Mouse (Mus musculus) forebrain, embryonic 14.5 days (tissue): ENCODE measurements at regions not wholly inside any gene's neighbourhood (a gene's known extent, or its start where the extent isn't known, plus 50 kb on each side); places are given as distances from the start of the nearest gene placed in this dataset.
A peak's percentile ranks its signal among the peaks of the same experiment; 100 is the strongest.

Experiments
- ATAC-seq: fragments of 200-750 bp; cut with Nextera tagmentation; 2 replicates; pipeline ENCODE4 v1.8.0; 2017; ENCODE audit warnings: mild to moderate bottlenecking, moderate library complexity
- DNase-seq: peaks from one replicate; pipeline ENCODE4 v3.0.0-alpha.2; 2015; ENCODE audit warnings: low spot score
- H3K27ac ChIP-seq: fragments of 300-500 bp; sonication (generic); 2 replicates; pipeline ENCODE4 v1.5.1; 2014; ENCODE audit warnings: low read depth, mild to moderate bottlenecking, control low read depth, low read length, moderate library complexity
- H3K27me3 ChIP-seq: fragments of 300-500 bp; sonication (generic); replicated peaks from 2 replicates; pipeline ENCODE4 v1.6.1; 2014; ENCODE audit warnings: low read length, control low read depth, mixed read lengths; ENCODE audit not compliant: control insufficient read depth, insufficient read depth
- H3K36me3 ChIP-seq: fragments of 300-500 bp; sonication (generic); 2 replicates; pipeline ENCODE4 v1.6.1; 2014; ENCODE audit warnings: low read length, control low read depth; ENCODE audit not compliant: control insufficient read depth, insufficient read depth
- H3K4me1 ChIP-seq: fragments of 300-500 bp; sonication (generic); 2 replicates; pipeline ENCODE4 v1.6.1; 2014; ENCODE audit warnings: antibody characterized with exemption, low read length, control low read depth; ENCODE audit not compliant: control insufficient read depth, insufficient read depth
- H3K4me2 ChIP-seq: fragments of 300-500 bp; sonication (generic); 2 replicates; pipeline ENCODE4 v1.6.1; 2014; ENCODE audit warnings: mild to moderate bottlenecking, control low read depth, low read length
- H3K4me3 ChIP-seq: fragments of 300-500 bp; sonication (generic); 2 replicates; pipeline ENCODE4 v1.5.1; 2014; ENCODE audit warnings: low read depth, low read length, control low read depth
- H3K9ac ChIP-seq: fragments of 300-500 bp; sonication (generic); 2 replicates; pipeline ENCODE4 v1.6.1; 2014; ENCODE audit warnings: mild to moderate bottlenecking, low read length, control low read depth, moderate library complexity
- H3K9me3 ChIP-seq: fragments of 300-500 bp; sonication (generic); replicated peaks from 2 replicates; pipeline ENCODE4 v1.6.1; 2016; ENCODE audit warnings: low read length, control low read depth, mixed read lengths; ENCODE audit not compliant: control insufficient read depth
- WGBS: fragments of 180-500 bp; shearing (Covaris S2); extraction: QIAGEN DNeasy Blood & Tissue Kit; methylation state at CpG from one replicate; pipeline ENCODE4 v1.1.7; 2014; 5-methylcytosine and 5-hydroxymethylcytosine counted together

DNA sequence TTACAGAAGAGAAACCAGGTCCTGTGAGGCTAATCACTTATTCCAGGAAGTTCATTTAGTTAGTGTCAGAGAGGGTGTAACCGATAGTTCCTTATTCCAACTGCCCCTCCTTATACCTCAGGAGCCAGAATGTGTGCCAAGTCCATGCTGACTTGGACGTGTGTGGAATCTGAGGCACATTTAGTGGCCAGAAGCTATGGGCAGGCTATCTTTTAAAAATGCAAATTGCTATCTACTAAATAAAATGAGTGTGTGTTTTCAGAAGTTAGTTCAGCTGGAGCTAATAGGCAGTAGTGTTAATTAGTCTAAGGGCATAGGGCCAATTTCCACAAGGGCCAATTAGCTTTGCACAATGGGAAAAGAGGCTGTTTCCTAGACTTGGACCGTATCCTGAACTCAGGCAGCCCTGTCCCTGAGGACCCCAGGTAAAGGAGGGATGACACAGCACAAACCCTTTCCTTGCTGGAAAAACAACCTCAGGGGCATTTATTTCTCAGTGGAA is 168.5 kb downstream of the Icos start:
- Histone ChIP-seq H3K27ac (no peak overlapping the region), H3K9me3 (no peaks in the 10 kb centered on the region), H3K27me3 (no peaks in the 10 kb centered on the region), H3K4me3 (no peak overlapping the region), H3K4me2 (peak overlapping the region; percentile 25; the same call in 1 of the 2 replicates), H3K9ac (no peak overlapping the region), H3K36me3 (no peaks in the 10 kb centered on the region), H3K4me1 (peaks cover 43% of the 10 kb centered on the region)
- WGBS, result 7% methylated on average over 3 of the region's 3 CpGs
- DNase-seq (peak; percentile 93), ATAC-seq (peak; percentile 91)

DNA sequence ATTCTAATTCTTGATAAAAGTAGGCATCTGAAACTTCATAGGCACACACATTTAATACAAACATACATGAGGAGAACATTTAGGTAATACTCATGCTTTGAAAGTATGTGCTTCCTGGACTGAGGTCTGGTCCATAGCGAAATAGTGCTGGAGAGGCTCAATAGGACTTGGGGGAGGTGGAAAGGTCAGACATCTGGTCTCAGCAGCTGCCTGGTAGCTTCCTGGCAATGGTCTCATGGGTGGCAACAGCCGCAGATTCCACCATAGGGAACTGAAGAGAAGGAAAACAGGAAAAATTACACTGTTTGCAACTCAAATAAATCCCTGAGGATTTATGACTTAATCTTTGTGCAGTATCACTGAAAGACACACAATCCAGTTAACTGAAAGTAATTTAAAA is 174.0 kb downstream of the Icos start:
- Histone ChIP-seq H3K36me3 (no peaks in the 10 kb centered on the region), H3K27me3 (no peaks in the 10 kb centered on the region), H3K27ac (no peak overlapping the region), H3K4me1 (no peaks in the 10 kb centered on the region; the same call in 1 of the 2 replicates), H3K4me2 (no peak overlapping the region), H3K4me3 (no peak overlapping the region), H3K9ac (no peak overlapping the region), H3K9me3 (no peaks in the 10 kb centered on the region)
- 87% methylated on average over 2 of the region's 2 CpGs for WGBS
- DNase-seq, result no peak
- no peak for ATAC-seq

- no peaks in the 10 kb centered on the region for H3K36me3 ChIP-seq
- no peaks in the 10 kb centered on the region for H3K4me1 ChIP-seq
- WGBS, result 90% methylated on average over 5 of the region's 5 CpGs
- no peak overlapping the region for H3K4me2 ChIP-seq
- no peaks in the 10 kb centered on the region for H3K27me3 ChIP-seq
- no peak overlapping the region for H3K27ac ChIP-seq
- ATAC-seq (no peak), DNase-seq (no peak)
- H3K9ac ChIP-seq, result no peak overlapping the region
- no peak overlapping the region for H3K4me3 ChIP-seq
- no peaks in the 10 kb centered on the region for H3K9me3 ChIP-seq
Observed at GRCm38 (mm10) chr1:61152157-61152556, 174.4 kb downstream of the Icos start.

GRCm38 (mm10) chr1:61154216-61154615 is 176.5 kb downstream of the Icos start:
- no peak overlapping the region for H3K4me2 ChIP-seq
- no peaks in the 10 kb centered on the region for H3K9me3 ChIP-seq
- ATAC-seq (no peak), DNase-seq (no peak)
- H3K9ac ChIP-seq, result no peak overlapping the region
- no peaks in the 10 kb centered on the region for H3K36me3 ChIP-seq
- H3K27ac ChIP-seq, result no peak overlapping the region
- no peak overlapping the region for H3K4me3 ChIP-seq
- no peaks in the 10 kb centered on the region for H3K4me1 ChIP-seq
- WGBS, result 80% methylated on average over 3 of the region's 3 CpGs
- H3K27me3 ChIP-seq, result no peaks in the 10 kb centered on the region

GRCm38 (mm10) chr1:61157271-61157670 is 179.5 kb downstream of the Icos start:
- H3K4me2 ChIP-seq, result no peak overlapping the region
- H3K4me1 ChIP-seq, result no peaks in the 10 kb centered on the region
- DNase-seq, result no peak
- no peaks in the 10 kb centered on the region for H3K9me3 ChIP-seq
- H3K9ac ChIP-seq, result no peak overlapping the region
- no peaks in the 10 kb centered on the region for H3K27me3 ChIP-seq
- no peak overlapping the region for H3K27ac ChIP-seq
- ATAC-seq, result no peak
- no peaks in the 10 kb centered on the region for H3K36me3 ChIP-seq
- WGBS, result 70% methylated on average over 4 of the region's 4 CpGs
- no peak overlapping the region for H3K4me3 ChIP-seq

DNA sequence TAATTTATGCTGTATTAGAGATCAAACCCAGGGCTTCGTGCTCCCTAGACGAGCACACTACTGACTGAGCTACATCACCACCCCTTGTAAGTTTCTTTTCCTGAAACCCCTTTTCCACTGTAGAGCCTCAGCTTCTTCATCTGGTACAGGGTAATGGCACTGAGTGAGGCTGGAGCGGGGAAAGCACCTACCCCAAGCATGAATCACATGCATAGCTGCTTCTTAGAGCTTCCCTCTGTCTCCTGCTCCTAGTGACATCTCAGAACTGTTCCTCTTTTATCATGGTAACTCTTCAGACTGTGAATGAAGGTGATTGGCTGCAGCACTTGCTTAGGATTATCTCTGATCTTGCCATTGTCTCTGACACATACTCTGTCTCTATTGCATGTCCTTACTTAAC is 182.8 kb downstream of the Icos start:
- ATAC-seq (no peak), DNase-seq (no peak)
- no peak overlapping the region for H3K4me2 ChIP-seq
- no peaks in the 10 kb centered on the region for H3K36me3 ChIP-seq
- 86% methylated on average over 3 of the region's 3 CpGs for WGBS
- H3K27me3 ChIP-seq, result no peaks in the 10 kb centered on the region
- H3K4me1 ChIP-seq, result no peaks in the 10 kb centered on the region
- no peak overlapping the region for H3K9ac ChIP-seq
- no peak overlapping the region for H3K27ac ChIP-seq
- H3K4me3 ChIP-seq, result no peak overlapping the region
- no peaks in the 10 kb centered on the region for H3K9me3 ChIP-seq

DNA sequence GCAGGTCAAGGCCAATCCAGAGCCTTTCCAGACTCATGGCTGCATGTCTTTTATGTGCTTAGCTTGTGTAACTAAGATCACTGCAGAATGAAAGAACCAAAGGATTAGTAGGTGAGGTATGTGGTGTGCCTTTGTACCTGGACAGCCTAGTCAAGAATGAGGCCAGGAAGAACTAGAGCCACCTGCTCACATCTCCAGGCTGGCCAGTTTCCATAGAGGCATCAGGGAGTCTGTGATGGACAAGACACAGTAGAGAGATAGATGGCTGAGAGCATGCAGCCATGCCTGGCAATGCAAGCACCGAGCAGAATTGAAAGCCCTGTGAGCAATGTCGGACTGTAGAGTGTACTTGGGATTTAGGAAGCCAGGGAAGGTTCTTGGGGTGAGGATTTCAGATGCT is 186.5 kb downstream of the Icos start:
- Histone ChIP-seq H3K9ac (no peak overlapping the region), H3K4me3 (no peak overlapping the region), H3K27ac (no peak overlapping the region), H3K9me3 (no peaks in the 10 kb centered on the region), H3K36me3 (no peaks in the 10 kb centered on the region), H3K4me1 (no peaks in the 10 kb centered on the region), H3K4me2 (no peak overlapping the region), H3K27me3 (no peaks in the 10 kb centered on the region)
- no peak for DNase-seq
- no peak for ATAC-seq
- 78% methylated on average over 2 of the region's 2 CpGs for WGBS

GRCm38 (mm10) chr1:61171941-61172340 is 194.2 kb downstream of the Icos start:
- no peaks in the 10 kb centered on the region for H3K9me3 ChIP-seq
- no peak overlapping the region for H3K9ac ChIP-seq
- no peak for ATAC-seq
- no peak overlapping the region for H3K4me3 ChIP-seq
- no peaks in the 10 kb centered on the region for H3K36me3 ChIP-seq
- no peak overlapping the region for H3K4me2 ChIP-seq
- WGBS, result 69% methylated on average over 6 of the region's 6 CpGs
- DNase-seq, result no peak
- no peak overlapping the region for H3K27ac ChIP-seq
- H3K27me3 ChIP-seq, result no peaks in the 10 kb centered on the region
- H3K4me1 ChIP-seq, result no peaks in the 10 kb centered on the region

DNA sequence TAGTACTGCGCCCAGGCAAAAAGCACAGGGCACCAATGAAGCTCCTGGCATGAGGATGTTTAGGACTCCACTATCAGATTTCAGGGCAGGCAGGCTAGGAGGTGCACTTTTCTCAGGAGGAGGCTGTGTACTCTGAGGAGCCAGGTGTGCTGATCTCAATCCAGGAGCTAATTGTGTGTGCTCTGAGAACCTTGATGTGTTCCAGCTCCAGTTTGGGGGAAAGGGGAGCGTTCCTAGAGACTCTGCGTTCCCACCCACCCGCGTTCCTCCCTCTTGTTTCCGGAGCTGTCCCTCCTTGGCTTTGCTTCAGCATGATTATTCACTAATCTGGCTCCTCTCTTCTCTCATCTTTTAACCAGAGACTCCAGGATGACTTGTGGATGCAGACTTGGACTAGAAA is 195.2 kb downstream of the Icos start:
- WGBS, result 79% methylated on average over 6 of the region's 6 CpGs
- Histone ChIP-seq H3K9me3 (no peaks in the 10 kb centered on the region), H3K36me3 (no peaks in the 10 kb centered on the region), H3K27ac (no peak overlapping the region), H3K4me1 (no peaks in the 10 kb centered on the region), H3K27me3 (no peaks in the 10 kb centered on the region), H3K9ac (no peak overlapping the region), H3K4me3 (no peak overlapping the region), H3K4me2 (no peak overlapping the region)
- DNase-seq (no peak), ATAC-seq (no peak)
